Mouse (Mus musculus) mouse trophoblast stem cell (cell line): ENCODE measurements around the gene Spry1.

Source experiments
- in situ Hi-C, 2 experiments: fragments of 300-500 bp; cut with MseI, MboI; formaldehyde crosslinking; loops; 2 replicates in 1 of 2; 3 replicates in 1 of 2; pipeline ENCODE4 v1.15.1; 2025

Gene Spry1

DNA sequence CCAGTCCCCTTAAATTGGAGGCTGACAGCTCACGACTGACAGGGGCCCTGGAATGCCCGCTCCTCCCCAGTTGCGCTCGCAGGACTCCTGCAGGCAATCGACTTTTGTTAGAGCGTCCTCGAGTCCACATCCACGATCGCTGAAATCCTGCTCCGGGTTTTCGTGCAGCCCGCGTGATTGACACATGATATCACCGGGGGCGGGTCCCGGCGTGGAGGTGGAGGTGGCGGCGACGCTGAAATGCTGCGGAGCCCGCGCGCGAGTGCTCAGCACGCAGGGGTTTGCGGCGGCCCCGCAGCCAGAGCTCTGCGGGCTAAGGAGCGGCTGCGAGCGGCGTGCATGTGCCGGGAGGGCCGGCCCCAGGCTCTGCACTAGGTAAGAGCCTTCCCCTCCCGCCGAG, at the start of gene Spry1:
Spry1 (plus strand) TSS at position 258 of the 400 bp plus-strand sequence.
- in situ Hi-C loops, result loop anchor here in 1 of 2 experiments (10.0 kb wide), 1 partner anchor 85 kb away; the partner anchor contains the start of gene Gm5148

DNA sequence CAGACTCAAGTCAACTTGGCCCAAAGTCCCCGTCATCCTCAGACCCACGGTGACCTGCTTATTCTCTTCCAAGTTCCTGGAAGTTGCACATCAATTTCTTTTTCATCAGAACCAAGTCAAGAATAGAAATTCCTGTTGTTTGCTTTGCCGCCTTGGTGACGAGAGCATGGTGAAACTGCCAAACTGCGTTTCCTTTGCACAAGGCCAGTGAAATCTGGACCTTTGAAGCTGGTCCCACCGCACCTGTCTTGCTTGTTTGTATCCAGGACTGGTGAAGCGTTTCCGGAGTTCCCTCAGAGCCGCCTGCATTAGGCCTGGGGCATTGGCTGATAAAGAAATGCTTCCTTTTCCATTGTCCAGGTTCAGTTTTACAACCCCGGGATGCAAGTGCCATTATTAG, 44.0 kb upstream of the Spry1 start:
- in situ Hi-C loops, result no loop called here

DNA sequence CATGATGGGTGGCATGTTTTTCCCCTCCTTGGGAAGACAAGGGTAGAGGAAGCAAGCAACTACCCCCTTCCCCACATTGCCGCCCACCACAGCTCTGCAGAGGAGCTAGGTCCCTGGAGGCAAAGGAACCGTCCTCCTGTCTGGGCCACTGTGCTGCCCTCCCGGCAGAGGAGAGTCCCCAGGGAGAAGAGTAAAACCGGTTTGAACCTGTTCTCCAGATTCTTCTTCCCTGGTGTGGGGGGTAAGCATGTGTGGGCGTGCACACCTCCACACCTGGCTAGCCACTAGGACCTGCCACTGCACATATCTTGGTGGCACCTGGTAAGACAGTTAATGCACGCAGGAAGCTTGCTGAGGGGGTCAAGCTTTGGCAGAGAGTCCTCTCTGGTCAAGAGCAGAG, 43.2 kb upstream of the Spry1 start:
- in situ Hi-C loops, result no loop called here

DNA sequence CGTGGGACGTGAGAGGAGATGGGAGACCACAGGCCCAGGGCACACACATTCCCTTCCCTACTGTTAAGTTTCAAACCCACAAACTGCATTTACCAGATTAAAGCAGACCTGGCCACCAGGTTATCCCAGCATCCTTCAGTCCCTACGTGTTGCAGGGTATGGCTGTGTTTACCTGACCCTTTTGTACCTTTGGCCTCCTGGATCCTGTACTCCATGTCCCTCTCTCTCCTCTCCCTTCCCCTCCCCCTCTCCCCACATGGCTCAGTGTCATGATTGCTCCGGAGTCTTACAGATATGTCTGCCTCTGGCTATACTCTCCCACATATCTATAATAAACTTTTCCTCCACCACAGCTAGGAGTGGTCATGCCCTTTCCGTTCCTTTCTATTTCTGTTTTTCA, 42.5 kb upstream of the Spry1 start:
- in situ Hi-C loops, result no loop called here

DNA sequence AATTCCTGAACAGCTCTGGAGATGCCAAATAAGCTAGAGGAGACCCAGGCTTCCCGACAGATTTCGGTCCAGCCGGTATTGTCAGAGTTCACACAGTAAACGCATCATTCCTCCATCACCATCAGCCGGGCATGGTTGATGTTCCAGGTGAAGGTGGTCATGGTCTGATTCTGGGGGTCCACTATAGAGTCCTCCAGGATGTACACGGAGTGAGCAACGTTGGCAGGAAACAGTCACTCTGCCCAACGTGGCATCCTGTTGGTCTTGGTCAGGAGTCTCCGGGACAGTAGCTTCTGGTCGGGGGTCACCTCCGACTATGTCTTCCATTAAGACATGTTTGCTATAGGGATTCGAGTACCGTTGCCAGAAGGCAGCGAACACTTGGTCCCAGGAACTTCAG, 40.1 kb upstream of the Spry1 start:
- in situ Hi-C loops, result loop anchor here (25.0 kb wide), 2 partner anchors 588 to 613 kb away; no protein-coding TSS in a partner anchor

DNA sequence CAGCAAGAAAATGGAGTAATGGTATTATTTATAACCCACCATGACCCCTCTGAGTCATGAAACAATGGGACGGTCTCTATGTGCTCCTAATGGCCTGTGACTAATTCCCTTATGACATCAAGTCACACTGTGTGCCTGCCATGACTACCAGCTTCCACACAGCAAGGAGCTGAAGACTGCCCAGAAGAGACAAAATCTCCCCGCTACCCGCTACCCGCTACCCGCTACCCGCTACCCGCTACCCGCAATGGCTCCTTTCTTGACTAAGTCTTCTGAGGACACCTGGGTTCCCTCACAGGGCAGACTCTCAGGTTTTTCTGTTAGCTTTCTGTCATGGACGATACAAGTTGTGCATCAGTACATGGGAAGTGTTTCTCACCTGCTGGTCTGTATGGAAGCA, 37.4 kb upstream of the Spry1 start:
- in situ Hi-C loops, result loop anchor here (25.0 kb wide), 2 partner anchors 585 to 610 kb away; no protein-coding TSS in a partner anchor

DNA sequence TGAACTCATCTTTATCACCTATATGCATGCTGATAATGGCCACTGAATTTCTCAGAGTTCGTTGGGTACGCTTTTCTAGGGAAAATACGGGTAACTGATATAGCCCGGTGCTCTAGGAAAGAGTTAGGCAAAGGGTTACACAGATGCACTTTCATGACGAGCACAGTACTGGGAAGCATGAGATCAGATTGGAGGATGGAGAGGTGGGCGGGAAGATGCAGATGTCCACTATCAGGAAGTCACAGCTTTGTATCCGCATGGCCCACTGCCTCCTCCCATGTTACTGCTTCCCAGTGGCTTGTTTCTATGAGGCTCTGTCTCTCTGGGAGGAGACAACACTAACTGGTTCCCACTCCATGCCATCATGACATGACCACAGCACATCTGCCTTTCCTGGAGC, 36.9 kb upstream of the Spry1 start:
- in situ Hi-C loops, result loop anchor here (25.0 kb wide), 2 partner anchors 584 to 609 kb away; no protein-coding TSS in a partner anchor

DNA sequence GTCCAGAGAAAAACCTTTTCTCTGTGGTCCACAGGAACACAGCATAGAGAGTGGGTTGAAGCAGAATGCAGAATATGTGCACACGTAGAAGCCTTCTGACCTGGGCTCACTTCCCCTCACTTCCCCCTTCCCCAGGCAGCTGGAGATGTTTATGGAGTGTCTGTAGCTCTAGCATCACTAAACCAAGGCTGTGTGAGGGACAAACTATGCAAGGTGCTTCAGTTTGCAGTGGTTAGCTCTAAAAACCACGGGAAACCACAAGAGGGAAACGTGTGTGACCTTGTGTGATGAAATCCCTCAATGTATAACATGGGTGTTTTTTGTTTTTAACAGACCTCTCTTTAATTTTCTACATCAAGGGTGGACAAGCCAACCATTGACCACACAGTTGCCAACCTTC, 36.2 kb upstream of the Spry1 start:
- in situ Hi-C loops, result loop anchor here (25.0 kb wide), 2 partner anchors 584 to 609 kb away; no protein-coding TSS in a partner anchor

DNA sequence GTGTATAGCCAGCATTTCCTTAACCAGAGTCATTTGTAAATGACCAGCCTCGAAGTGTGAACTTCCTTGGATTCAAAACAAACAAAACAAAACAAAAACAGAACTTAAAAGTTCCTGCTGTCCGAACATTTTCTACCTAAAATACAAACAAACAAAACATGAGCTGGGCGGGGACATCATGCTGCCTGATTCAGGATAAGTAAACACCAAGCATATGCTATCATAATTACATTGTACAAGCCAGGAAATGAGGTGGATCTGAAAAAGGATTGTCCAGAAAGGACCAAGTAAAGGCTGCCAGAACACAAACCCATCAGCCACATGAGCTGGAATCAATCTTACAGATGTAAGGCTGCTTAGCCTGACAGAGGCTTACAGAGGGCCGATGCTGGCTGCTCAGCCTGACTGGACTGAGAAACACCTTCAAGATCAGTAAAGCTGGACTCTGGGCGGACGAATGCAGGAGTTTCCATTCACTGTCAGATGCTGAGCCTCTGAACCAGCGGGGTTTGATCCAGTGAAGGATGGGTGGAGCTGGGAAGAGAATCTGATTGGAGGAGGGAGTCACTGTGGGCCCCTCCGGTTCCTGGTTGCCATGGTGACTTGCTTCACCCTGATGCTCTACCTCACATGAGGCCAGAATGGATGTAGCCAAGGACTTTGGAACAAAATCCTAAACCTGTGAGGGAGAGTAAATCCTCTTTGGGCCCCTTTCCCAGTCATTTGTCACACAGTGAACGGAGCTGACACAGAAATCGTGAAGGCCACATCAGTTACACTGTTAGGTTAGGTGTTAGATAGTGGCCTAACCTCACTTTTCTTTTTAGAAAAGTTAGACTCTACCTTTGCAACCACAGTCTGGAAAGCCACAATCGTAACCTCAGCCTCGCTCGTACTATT, 34.5 kb upstream of the Spry1 start:
- in situ Hi-C loops, result loop anchor here (25.0 kb wide), 2 partner anchors 582 to 607 kb away; no protein-coding TSS in a partner anchor

DNA sequence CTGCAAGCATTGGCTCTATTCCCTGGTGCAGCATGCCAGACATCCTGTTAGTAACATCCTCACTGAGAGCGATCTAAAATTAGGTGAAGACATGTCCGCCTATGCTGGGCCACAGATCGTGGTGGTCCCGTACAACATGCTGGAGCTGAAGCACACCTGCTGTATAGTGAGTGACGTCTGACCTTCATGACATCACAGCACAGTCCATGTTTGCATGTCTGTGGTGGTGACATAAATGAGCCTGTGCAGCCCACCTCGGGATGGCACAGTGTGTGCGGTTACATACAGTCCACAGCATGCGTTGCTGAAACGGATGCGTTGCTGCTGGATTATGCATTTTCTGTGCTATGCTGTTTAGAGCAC, 33.9 kb upstream of the Spry1 start:
- in situ Hi-C loops, result loop anchor here (25.0 kb wide), 2 partner anchors 581 to 606 kb away; no protein-coding TSS in a partner anchor

DNA sequence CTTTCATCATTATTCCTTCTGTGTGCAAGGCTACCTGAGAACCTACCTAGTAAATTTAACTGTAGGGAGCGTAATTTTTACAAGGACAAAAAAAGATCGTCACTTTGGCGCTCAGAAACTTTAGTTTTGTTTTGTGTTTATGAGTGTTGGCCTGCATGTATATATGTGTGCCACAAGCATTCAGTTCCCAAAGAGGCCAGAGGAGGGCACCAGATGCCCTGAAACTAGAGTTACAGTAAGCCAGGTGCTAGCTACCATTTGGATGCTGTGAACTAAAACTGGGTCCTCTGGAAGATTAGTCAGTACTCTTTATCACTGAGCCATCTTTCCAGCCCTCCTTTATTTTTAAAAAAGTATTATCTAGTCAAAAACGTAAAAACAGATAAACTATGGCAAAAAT, 30.8 kb upstream of the Spry1 start:
- in situ Hi-C loops, result loop anchor here (25.0 kb wide), 2 partner anchors 578 to 603 kb away; no protein-coding TSS in a partner anchor

DNA sequence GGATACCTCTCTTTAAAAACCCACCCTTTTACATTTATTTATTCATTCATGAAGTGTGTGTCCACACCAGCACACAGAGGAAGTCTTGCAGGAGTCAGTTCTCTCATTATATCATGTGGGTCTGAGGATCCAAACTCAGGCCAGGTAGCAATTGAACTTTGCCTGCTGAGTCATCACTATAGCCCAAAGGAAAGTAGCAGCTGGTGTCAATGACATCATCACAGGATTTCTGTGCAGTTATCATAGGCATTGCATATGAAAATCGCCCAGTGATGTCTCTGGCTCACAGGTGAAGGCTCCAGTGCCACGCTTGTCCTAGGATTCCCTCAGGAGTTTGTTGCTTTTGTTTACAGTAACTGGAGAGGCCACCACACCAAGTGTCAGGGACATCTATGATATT, 29.1 kb upstream of the Spry1 start:
- in situ Hi-C loops, result loop anchor here (25.0 kb wide), 2 partner anchors 577 to 602 kb away; no protein-coding TSS in a partner anchor

DNA sequence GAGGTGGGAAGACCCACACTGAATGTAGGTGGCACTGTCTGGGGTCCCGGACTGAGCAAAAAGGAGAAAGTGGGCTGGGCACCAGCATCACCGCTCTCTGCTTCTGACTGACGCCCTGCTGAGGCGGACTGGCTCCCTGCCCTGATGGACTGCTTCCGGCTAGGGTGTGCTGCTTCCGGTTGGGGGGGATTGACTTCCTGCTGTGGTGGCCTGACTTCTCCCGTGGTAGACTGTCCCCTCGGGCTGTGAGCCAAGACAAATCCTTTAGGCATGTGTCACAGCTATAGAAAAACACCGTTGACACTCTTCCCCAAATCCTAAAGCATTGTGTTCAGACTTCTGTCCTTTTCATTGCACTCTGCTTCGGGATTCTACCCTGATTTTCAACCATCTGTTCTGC, 26.0 kb upstream of the Spry1 start:
- in situ Hi-C loops, result loop anchor here (25.0 kb wide), 2 partner anchors 574 to 599 kb away; no protein-coding TSS in a partner anchor

DNA sequence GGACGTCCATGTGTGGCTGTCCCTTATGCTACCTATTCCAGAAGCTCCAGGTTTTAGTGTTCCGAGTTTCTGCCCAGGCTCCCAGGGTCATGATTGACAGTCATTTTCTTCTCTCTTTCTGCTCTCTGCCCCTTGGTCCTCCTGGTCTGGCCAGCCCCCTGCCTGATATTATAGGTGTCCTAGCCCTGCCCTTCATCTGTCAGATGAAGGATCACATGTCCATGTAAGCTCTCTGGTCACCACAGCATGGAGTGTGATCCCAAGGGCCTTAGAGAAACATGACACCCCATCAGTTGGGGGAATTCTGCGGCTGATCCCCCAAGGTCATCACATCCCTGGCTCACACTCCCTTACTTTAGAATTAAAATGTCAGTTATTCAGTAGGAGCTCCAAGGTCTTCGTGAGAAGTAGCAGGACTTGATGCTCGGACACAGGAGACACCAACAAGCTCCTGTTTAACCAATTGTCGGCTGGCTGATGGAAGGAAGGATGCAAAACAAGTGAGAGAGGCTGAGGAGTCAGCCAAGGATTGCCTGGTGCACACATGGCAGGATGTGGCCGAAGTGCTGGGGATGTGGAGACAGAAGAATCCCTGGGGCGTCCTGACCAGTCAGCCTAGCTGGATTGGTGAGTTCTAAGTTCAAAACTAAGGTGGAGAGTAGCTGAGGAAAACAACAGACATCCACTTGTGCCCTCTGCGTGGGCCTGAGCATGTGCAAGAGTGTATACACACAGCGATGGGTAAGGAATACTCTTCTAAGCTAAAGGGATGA, 24.7 kb upstream of the Spry1 start:
- in situ Hi-C loops, result loop anchor here (25.0 kb wide), 2 partner anchors 572 to 597 kb away; no protein-coding TSS in a partner anchor

DNA sequence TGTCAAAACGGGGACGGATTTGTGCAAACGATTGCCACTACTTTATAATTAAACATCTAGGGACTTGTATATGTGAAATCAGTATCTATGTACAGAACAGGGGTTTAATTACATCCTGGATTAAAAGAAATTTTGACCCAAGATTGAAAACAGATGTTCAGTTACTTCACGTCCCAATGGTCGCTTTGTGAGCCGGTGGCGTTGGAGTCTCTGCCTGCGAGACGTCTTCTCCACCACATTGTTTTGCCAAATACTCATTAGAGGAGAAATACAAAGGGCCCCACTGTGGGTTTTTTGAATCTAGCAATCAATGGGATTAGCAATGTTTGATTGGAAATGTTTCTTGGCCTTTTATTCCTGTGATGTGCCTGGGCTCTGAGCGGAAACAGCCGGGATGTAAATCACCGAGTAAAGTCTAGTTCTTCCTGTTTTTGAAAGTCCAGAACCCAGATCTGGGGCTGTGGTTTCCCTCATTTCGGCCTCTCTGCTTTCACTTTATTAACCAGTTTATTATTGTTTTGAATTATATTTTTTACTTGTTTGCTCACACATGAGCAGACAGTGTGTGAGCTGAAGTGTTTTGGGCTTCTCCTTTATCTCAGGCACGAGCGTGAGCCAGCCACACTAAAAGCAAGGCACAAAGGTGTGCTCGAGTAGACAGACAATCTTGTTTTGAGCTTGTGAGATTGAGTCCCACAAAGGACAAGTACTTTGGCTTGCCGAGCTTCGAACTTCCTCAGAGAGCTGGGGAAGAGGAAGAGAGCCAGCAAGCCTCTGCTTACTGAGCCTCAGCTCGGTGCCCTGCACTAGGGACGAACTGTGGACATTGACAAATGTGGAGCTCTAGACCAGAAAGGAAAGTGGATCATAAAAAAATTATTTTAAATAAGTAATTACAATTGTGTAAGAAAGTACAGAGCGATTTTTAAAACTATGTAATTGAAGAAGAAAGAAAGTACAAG, 22.9 kb upstream of the Spry1 start:
- in situ Hi-C loops, result loop anchor here (25.0 kb wide), 2 partner anchors 570 to 595 kb away; no protein-coding TSS in a partner anchor

DNA sequence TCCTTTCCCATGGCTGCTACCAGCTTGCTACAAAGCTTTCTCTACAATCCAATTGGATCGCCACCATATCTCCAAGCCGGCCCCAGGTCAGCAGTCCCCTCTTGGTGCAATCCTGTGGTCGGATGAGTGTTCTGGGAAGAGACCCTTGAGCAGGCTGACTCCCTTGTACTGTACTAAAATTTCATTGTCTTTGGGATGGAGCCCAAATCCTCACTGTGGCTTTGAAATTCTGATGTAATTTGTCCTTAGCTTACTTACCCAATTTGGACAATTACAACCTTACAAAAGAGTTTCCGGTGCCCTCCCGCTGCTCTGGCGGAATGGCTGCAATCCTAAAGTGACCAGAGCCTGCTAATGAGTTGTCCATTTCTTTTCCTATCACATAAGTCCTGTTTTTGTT, 7.5 kb upstream of the Spry1 start:
- in situ Hi-C loops, result loop anchor here in 1 of 2 experiments (10.0 kb wide), 1 partner anchor 93 kb away; the partner anchor contains the start of gene Gm5148

DNA sequence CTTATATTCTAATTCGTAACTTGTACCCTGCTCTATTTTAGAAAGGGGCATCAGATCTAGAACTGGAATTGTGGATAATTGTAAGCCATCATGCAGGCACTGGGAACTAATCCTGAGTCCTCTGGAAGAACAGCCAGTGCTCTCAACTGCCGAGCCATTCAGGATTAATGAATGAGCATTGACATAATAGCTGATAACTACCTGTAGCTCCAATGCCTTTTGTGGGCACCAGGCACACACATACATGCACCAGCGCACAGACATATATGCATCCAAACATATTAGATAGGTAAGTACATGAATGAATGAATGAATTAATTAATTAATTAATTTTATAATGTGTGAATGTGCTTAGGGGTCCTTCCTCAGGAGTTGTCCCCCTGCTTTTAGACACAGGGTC, 7.0 kb upstream of the Spry1 start:
- in situ Hi-C loops, result loop anchor here in 1 of 2 experiments (10.0 kb wide), 1 partner anchor 92 kb away; the partner anchor contains the start of gene Gm5148

DNA sequence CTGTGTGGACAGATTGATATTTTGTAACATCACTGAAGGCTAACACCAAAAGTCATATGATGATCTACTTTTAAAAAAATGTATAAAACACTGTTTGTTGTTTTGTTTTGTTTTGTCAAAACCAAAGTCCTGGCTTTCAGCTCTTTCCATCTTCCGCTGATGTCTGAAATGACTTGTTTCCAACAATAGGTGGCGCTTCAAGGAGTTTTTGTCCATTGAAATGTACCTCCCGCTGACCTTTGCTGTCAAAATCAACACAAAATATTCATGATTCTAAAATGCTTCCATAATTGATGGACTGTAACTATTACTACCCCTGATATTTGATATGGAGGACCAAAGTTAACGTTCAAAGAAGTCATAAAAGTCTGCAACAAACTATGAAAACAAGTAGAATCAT, 5.1 kb upstream of the Spry1 start:
- in situ Hi-C loops, result loop anchor here in 1 of 2 experiments (10.0 kb wide), 1 partner anchor 90 kb away; the partner anchor contains the start of gene Gm5148

DNA sequence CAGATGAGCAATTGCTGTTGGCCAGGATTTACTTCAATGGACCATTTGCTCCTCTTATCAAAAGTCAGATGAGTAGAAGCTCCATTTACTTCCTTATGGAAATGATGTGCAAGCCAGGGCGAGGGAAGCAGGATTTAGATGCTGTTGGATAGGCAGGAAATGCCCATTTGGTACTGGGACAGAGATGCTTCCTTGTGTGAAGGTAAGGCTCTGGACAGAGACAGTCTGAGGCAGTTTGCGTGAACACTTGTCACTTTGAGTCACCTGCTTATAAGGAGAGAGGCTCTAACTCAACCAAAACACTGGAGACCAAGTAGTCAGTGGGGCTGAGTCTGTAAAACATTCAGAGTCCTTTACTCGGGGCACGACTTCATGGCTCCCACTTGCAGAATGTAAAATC, 2.8 kb upstream of the Spry1 start:
- in situ Hi-C loops, result loop anchor here in 1 of 2 experiments (10.0 kb wide), 1 partner anchor 88 kb away; the partner anchor contains the start of gene Gm5148

DNA sequence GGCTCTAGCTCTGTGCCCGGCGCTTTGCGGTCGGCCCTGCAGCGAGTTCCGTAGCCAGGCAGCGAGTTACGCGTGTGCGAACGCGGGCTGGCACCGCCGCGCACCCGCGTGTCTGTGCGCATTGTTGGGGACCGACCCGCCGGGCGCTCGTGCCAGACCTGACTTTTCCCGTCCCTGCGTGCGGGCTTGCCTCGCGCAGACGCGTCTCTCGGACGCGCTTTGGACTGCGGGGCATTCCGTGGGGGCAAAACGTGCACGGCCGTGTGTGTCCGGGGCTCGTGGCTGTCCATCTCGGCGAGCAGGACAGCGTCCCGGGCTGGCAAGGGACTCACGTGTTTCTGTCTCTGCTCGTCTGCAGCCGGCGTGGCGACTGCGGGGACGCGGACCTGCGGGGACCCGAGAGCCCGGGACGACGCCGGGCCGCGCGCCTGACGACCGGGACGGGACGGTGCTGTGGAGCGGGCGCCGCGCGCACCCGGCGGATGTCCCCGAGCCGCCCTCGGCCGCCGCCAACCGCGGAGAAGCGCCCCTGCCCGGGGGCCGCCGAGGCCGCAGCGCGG, 495 bp downstream of the Spry1 start:
- in situ Hi-C loops, result no loop called here
